Mouse (Mus musculus): Measurements from ENCODE around the gene Lrrc47.
A peak's percentile ranks its signal among the peaks of the same experiment; 100 is the strongest.

The Lrrc47 gene

GRCm38 (mm10) chr4:154023754-154024601 lies 12.4 kb downstream of the Lrrc47 start:
- DNase-seq (ENCODE audit: extremely low read depth, low read depth) = peak; percentile 92

DNA sequence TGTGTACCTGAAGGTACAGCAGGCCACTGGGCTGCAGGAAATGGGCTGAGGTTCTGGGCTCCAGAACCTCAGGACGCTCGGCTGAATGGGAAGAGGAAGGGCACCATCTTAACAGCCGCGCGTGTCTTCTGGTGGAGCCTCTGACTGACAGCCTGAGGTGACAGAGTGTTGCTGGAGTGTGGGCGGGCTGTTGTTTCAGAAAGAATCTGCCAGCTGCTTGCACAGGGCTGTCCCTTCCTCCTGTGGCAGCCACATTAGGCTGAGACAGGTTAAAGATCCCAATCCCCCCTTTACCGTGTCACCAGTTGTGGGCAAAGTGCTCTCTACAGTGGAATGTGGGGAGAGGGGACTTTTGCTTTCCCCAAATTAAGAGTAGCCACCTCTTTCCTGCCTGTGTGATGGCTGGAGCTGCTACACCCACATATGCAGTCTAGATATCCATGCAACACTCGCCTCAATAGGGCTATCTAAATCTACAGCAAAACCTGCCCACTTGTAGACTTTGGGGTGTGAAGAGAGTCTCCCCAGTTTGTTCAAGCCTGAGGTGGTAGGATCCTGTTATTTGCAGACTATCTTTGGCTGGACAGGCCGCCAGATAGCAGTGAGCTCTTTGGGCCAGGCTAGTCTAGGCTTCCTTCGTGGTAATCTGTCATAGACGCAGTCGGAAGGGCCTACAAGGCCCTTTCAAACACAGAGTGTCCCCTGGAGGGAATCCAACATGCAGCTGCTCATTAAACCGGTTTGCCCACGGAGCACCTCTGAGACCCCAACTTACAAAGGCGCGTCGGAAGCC lies 13.4 kb downstream of the Lrrc47 start:
- DNase-seq (ENCODE audit: extremely low read depth, low read depth) = peak; percentile 43

DNA sequence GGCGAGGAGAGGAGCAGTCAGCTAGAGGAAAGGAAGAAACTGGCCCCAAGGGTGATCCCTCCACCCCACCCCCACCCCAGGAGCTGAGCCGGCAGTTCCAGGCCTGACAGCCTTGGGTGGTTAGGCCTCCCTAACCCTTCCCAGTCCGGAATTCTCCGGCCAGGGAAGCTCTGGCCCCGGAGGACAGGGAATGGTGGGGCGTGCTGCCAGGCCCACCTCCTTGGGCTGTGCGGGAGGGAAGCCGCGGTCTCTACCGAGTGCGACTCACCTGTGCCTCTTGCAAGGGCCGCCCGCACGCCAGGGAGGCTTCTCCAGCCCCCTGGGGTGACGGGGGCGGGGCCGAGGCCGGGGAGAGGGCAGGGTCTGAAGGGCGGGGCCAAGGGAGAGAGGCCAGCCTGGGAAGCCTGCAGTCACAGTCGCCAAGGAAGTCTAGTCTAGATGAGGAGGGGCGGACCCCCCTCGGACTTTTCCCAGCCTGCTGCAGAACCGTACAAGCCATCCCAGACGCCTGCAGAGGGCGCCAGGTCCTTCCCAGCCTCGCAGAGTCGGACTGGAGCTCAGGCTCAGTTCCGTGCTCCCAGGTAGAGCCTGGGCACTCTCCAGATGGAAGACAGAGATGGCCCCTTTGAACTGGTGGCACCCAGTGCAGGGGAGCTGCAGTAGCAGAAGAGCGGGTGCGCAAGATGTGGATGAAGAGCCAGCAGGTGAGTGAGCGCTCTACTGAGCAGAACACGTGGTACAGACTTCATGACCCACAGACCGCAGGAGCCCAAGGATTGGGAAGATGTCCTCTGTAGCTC lies 14.3 kb downstream of the Lrrc47 start, which contains the start of gene Smim1:
TSS of gene Smim1 (minus strand) at position 590 of the 800 bp plus-strand sequence.
- peak; percentile 84 for DNase-seq (ENCODE audit: extremely low read depth, low read depth)

GRCm38 (mm10) chr4:154026441-154026761 lies 14.9 kb downstream of the Lrrc47 start:
- DNase-seq (ENCODE audit: extremely low read depth, low read depth) = no peak

DNA sequence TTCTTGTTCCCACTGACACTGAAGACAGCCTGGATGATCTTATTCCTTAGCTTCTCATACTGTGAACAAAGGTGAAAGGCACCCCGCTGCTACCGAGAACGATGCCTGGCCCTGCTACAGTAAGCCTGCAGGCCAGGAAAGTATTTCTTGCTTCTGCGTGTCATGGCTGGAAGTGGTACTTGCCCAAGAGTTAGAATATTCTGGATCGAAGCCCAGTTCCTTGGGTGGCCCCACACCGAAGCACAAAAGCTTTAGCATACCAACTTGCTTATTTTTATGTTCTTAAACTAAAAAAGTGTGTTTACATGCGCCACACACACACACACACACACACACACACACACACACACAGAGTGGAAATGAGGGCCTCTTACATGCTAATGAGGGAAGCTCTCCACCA lies 16.5 kb downstream of the Lrrc47 start:
- no peak for DNase-seq (ENCODE audit: extremely low read depth, low read depth)

DNA sequence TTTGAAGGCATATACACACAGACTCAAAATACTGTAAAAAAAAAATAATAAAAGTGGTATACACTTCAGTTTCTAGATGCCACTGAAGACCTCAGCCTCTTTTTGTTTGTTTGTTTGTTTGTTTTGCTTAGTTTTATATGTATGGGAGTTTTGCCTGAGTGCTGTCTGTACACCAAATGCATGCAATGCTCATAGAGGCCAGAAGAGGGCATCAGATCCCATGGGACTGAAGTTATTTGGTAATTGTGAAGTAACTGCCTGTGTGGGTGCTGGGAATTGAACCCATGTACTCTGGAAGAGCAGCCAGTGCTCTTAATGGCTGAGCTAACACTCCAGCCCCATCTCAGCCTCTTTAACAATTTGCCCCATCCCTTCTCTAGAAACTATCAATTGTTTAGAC lies 17.1 kb downstream of the Lrrc47 start:
- DNase-seq (ENCODE audit: extremely low read depth, low read depth) = no peak

- no peak for DNase-seq (ENCODE audit: extremely low read depth, low read depth)
Measured at GRCm38 (mm10) chr4:154037123-154037522, 25.6 kb downstream of the Lrrc47 start.

DNA sequence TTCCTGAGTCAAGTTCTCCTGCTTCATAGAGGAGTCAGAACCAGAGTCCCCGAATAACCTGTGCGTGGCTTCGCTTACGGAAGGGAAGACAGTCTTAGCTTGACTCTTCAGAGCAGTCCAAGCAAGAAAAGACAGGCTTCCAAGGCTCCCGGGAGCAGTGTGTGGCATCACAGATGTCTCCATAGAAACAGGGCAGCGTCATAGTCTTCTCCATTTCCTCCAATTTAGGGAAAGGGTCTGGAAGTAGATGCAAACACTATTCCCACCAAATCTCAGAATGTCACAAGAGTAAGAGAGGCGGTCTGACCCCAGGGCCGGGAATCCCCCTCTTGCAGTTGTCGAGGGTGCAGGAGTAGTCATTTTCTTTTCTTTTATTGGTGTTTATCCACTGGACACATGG lies 31.0 kb downstream of the Lrrc47 start, which contains the start of gene Ccdc27:
TSS of gene Ccdc27 (minus strand) at position 101 of the 400 bp plus-strand sequence.
- DNase-seq (ENCODE audit: extremely low read depth, low read depth) = no peak

DNA sequence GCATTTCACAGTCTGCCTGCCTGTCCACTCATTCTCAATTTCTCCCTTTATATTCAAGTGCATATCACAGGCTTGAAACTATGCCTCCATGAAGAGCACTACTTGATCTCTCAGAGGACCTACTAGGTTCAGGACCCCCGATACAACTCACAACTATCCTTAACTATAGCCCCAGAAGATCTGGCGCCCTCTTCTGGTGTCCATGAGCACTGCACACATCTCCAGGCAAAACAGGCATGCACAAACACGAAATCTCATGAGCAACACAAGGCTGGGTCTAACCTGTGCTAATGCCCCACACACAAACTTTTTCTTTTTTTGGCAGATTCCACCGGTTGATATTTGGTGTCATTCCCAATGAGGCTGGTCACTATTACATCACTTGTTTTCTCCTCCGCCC lies 34.3 kb downstream of the Lrrc47 start:
- no peak for DNase-seq (ENCODE audit: extremely low read depth, low read depth)

DNA sequence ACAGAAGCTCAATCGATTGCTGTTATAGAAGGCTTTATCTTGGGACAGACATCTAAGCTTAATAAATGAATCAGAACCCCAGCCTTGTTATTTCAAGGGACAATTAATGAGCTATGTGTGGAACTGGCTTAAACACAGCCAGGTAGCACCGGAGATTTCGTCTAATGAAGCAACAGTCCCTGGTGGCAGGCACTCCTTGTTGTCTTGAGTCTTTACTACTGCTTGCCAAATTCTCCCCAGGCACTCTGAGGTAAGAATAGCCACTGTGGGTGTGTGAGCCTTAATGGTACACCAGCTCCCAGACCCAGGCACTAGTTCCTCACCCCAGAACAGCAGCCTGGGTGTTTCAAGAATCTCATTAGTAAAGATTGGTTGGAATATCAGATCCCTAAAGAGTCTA lies 39.9 kb downstream of the Lrrc47 start:
- no peak for DNase-seq (ENCODE audit: extremely low read depth, low read depth)

DNA sequence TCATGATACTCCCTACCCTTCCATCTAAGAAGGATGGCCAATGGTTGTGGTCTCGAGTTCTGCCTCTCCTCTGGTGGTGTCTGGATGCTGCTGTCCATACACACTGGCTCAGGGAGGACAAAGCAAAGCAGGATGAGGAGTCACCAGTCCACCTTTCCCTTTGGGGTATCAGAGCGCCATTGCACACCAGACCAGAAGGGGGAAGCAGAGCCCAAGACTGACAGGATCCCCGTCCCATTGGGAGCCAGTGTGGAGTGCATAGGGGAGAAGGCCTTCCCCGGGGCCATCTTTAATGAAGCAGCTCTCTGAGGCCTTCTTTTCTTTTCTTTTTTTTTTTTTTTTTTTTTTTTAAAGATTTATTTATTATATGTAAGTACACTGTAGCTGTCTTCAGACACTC lies 41.5 kb downstream of the Lrrc47 start:
- no peak for DNase-seq (ENCODE audit: extremely low read depth, low read depth)

- no peak for DNase-seq (ENCODE audit: extremely low read depth, low read depth)
Measured at GRCm38 (mm10) chr4:154055482-154055881, 44.0 kb downstream of the Lrrc47 start.

- DNase-seq (ENCODE audit: extremely low read depth, low read depth) = no peak
Measured at GRCm38 (mm10) chr4:154056046-154056445, 44.5 kb downstream of the Lrrc47 start.

DNA sequence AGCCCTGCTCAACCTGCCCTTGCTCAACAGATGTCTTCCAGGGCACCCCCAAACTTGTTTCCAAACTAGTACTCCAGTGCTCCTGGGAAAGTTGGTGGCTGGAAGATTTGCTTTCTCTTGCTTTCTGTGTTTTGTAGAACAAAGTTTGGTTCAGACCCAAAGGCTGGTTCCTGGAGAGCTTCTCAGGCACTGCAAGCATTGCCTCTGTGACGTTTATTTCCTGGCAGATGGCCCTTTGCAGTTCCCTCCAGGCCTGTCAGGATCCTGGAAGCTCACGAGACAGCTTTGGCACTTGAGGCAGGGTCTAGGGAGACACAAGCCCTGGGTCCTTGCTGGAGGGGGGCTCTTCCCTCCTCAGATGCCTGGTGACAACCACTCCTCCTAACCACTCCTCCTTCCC lies 45.1 kb downstream of the Lrrc47 start:
- no peak for DNase-seq (ENCODE audit: extremely low read depth, low read depth)

DNA sequence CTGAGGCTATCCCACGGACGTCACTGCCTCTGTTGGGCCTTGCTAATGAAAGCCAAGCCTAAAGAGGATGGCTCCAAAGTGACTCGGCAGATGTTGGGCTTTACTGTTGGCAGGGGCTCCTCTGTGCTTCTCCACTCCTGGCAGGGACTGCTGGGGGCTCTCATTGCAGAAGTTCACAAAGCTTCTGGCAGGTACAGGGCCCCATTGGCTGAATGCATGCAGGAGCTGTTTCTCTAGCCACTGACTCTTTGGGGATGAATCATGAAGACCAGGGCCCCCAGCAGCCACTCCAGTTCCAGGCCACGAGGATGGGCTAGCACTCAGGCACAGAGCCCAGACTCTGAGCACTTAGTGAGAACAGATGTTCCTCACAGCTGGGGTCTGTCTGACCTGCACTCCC lies 46.2 kb downstream of the Lrrc47 start:
- no peak for DNase-seq (ENCODE audit: extremely low read depth, low read depth)

DNA sequence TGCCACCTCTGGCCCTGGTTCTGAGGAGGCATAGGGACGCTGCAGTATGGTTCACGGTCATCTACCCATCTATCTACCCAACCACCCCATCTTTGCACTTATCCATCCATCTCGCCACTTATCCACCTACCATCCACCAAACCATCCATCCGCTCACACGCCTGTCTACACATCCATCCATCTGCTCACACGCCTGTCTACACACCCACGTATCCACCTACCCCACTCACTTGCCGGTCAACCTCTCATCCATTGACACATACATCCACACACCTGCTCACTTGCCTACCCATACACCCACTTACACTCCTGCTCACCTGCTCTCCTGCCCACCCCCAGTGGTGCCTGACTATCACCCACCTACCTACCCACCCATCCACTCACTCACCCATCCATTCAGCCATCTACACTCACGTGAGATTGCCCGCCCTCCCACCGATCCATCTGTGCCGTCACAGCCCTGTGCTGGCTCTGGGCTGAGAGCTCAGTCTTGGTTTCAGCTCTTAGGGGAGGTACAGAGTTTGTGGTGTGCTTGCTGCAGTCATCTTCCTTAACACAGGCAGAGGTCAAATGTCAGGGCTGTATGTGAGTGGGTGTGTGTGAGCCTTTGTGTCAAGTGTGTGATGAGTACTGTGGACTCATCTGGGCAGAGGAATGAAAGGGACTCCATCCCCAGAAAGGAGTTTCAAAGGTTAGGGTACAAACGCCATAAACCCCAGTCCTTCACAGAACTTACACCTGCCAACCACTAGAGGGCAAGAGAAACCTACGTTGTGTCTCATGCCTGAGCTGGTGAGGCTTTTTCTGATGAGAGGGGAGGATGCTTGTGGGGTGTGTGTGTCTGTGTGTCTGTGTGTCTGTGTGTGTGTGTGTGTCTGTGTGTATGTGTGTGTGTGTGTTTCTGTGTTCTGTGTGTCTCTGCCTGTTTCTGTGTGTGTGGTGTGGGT lies 53.6 kb downstream of the Lrrc47 start:
- no peak for DNase-seq (ENCODE audit: extremely low read depth, low read depth)

DNA sequence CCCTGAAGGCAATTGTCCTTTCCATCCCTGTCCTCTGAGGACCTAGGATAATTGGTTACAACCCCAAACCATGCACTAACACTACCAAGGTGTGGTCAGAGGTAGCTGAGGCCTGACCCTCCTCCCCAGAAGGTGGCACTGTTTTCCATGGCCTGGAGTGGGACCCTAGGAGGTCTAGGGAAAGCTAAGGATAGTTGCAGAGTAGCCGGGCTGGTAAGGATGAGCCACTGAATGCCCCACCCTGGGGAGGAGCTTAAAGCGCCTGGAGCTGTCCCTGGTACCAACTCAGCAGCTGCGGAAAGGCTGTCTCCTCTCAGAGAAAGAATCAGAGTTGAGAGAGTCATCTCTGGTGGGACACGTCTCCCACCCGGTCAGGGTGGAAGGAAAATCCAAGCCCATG lies 59.4 kb downstream of the Lrrc47 start:
- DNase-seq (ENCODE audit: extremely low read depth, low read depth) = no peak

All from MEL-GATA-1-ER (cell line).